Mouse (Mus musculus): ENCODE measurements around the gene Rapgef2.

DNA sequence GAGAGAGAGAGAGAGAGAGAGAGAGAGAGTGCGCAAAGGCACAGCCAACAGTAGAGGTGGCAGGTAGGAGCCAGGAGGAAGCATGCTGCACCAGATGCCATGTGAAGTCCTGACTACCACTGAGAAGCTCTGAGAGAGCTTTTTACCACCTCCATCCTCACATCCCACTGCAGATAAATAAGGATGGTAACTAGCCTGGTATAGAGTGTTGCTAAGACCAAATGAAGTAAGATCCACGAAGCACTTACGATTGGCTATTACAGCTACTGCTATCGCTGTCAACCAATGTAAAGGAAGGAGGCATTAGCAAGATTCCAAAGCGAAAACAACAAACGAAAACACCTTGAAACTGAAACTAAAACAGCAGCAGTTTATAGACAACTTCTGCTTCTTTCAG lies 47.3 kb downstream of the Rapgef2 start:
- TF ChIP-seq POLR2A (IDR thresholded peaks at IDR 0.05; ENCODE audit: control insufficient read depth, extremely low read depth, insufficient read depth, low read length, poor library complexity) = no peak
- TF ChIP-seq CTCF (IDR thresholded peaks at IDR 0.05; ENCODE audit: borderline replicate concordance, control insufficient read depth, extremely low read depth, insufficient read depth, low read length, poor library complexity) = no peak

Measured in thymus, adult 2 months (tissue).